Mouse (Mus musculus): ENCODE measurements around the gene Esf1.

GRCm38 (mm10) chr2:140084245-140084644, 86.1 kb downstream of the Esf1 start:
- no peak for TF ChIP-seq EP300 (IDR thresholded peaks at IDR 0.05; ENCODE audit: low read depth)
- no peak for TF ChIP-seq CTCF (IDR thresholded peaks at IDR 0.05; ENCODE audit: low read depth)

Data from liver, embryonic 14.5 days (tissue).